Mouse (Mus musculus): ENCODE measurements around the gene Calm3. TPM values are rescaled to one million over a fixed set of nuclear protein-coding genes. Genes with fewer than 3 reads are reported as not detected.

Calm3 gene
- total RNA-seq, 2 experiments from 2014 or later = 196 to 203 TPM

GRCm38 (mm10) chr7:16918014-16918413 lies 5.9 kb downstream of the Calm3 start:
- intact Hi-C loops (cut with DNase I) = no loop called here
- no peak for DNase-seq (ENCODE audit: low spot score)

GRCm38 (mm10) chr7:16917447-16917846 lies 6.5 kb downstream of the Calm3 start:
- intact Hi-C loops (cut with DNase I) = no loop called here
- DNase-seq (ENCODE audit: low spot score) = no peak

GRCm38 (mm10) chr7:16916342-16917265 lies 7.3 kb downstream of the Calm3 start:
- no peak for DNase-seq (ENCODE audit: low spot score)
- intact Hi-C loops (cut with DNase I) = no loop called here

GRCm38 (mm10) chr7:16915461-16916340 lies 8.2 kb downstream of the Calm3 start:
- intact Hi-C loops (cut with DNase I) = loop anchor here (2.0 kb wide), 1 partner anchor 43 kb away; no protein-coding TSS in a partner anchor
- no peak for DNase-seq (ENCODE audit: low spot score)

GRCm38 (mm10) chr7:16914453-16915343 lies 9.2 kb downstream of the Calm3 start:
- intact Hi-C loops (cut with DNase I) = loop anchor here (2.0 kb wide), 1 partner anchor 42 kb away; no protein-coding TSS in a partner anchor
- DNase-seq (ENCODE audit: low spot score) = no peak

- no peak for DNase-seq (ENCODE audit: low spot score)
Observed at GRCm38 (mm10) chr7:16913806-16914452, 10.0 kb downstream of the Calm3 start.

GRCm38 (mm10) chr7:16912360-16912759 lies 11.6 kb downstream of the Calm3 start:
- intact Hi-C loops (cut with DNase I) = loop anchor here (1.0 kb wide), 1 partner anchor 17 kb away; no protein-coding TSS in a partner anchor
- peak; percentile 60 for DNase-seq (ENCODE audit: low spot score)

More at GRCm38 (mm10) chr7:16913806-16914452, 10.0 kb downstream of the Calm3 start:
- intact Hi-C loops (cut with DNase I) = loop anchor here (2.0 kb wide), 1 partner anchor 41 kb away; no protein-coding TSS in a partner anchor

- intact Hi-C loops (cut with DNase I) = loop anchor here (1.0 kb wide), 1 partner anchor 17 kb away; no protein-coding TSS in a partner anchor
- DNase-seq (ENCODE audit: low spot score) = no peak
Observed at GRCm38 (mm10) chr7:16911904-16912303, 12.0 kb downstream of the Calm3 start.

- DNase-seq (ENCODE audit: low spot score) = no peak
- intact Hi-C loops (cut with DNase I) = no loop called here
Observed at GRCm38 (mm10) chr7:16909909-16910308, 14.0 kb downstream of the Calm3 start.

GRCm38 (mm10) chr7:16908859-16909258 lies 15.1 kb downstream of the Calm3 start:
- DNase-seq (ENCODE audit: low spot score) = no peak
- intact Hi-C loops (cut with DNase I) = no loop called here

GRCm38 (mm10) chr7:16908367-16908766 lies 15.5 kb downstream of the Calm3 start:
- intact Hi-C loops (cut with DNase I) = no loop called here
- no peak for DNase-seq (ENCODE audit: low spot score)

GRCm38 (mm10) chr7:16907842-16908241 lies 16.1 kb downstream of the Calm3 start:
- intact Hi-C loops (cut with DNase I) = no loop called here
- no peak for DNase-seq (ENCODE audit: low spot score)

- intact Hi-C loops (cut with DNase I) = no loop called here
- DNase-seq (ENCODE audit: low spot score) = no peak
Observed at GRCm38 (mm10) chr7:16906889-16907559, 16.9 kb downstream of the Calm3 start.

- peak; percentile 74 for DNase-seq (ENCODE audit: low spot score)
- intact Hi-C loops (cut with DNase I) = no loop called here
Observed at GRCm38 (mm10) chr7:16906281-16906680, 17.6 kb downstream of the Calm3 start, which contains the start of gene Ptgir. TSS of gene Ptgir (plus strand) at chr7:16906490.

GRCm38 (mm10) chr7:16905491-16906021 lies 18.4 kb downstream of the Calm3 start:
- peak; percentile 55 for DNase-seq (ENCODE audit: low spot score)
- intact Hi-C loops (cut with DNase I) = no loop called here

GRCm38 (mm10) chr7:16904120-16904675 lies 19.7 kb downstream of the Calm3 start:
- no peak for DNase-seq (ENCODE audit: low spot score)
- intact Hi-C loops (cut with DNase I) = no loop called here

GRCm38 (mm10) chr7:16903439-16903955 lies 20.4 kb downstream of the Calm3 start:
- no peak for DNase-seq (ENCODE audit: low spot score)
- intact Hi-C loops (cut with DNase I) = no loop called here
